Mouse (Mus musculus) liver, embryonic 14.5 days (tissue): ENCODE data around the gene Sh3tc1.

ENCODE experiments used
- CTCF ChIP-seq: IDR thresholded peaks from 2 replicates; pipeline ENCODE4 v1.5.1; 2016; ENCODE audit warnings: antibody characterized with exemption, low read depth, control low read depth
- EP300 ChIP-seq: IDR thresholded peaks from 2 replicates; pipeline ENCODE4 v1.6.1; 2016; ENCODE audit warnings: antibody characterized with exemption, low read depth

GRCm38 (mm10) chr5:35679256-35680155 lies 60.3 kb downstream of the Sh3tc1 start, which contains the start of gene Htra3:
- no peak for TF ChIP-seq CTCF
- no peak for TF ChIP-seq EP300
